Mouse (Mus musculus) liver, embryonic 14.5 days (tissue): ENCODE data around the gene Lins1.

Source experiments
- CTCF ChIP-seq: IDR thresholded peaks from 2 replicates; pipeline ENCODE4 v1.5.1; 2016; ENCODE audit warnings: antibody characterized with exemption, low read depth, control low read depth
- EP300 ChIP-seq: IDR thresholded peaks from 2 replicates; pipeline ENCODE4 v1.6.1; 2016; ENCODE audit warnings: antibody characterized with exemption, low read depth

GRCm38 (mm10) chr7:66650883-66651282 lies 38.8 kb upstream of the Lins1 start:
- TF ChIP-seq CTCF (no peak), EP300 (no peak)
